Mouse (Mus musculus): ENCODE data around the gene Senp1. TPM values are rescaled to one million over a fixed set of nuclear protein-coding genes. Genes with fewer than 3 reads are reported as not detected.

Senp1 gene
- polyA plus RNA-seq, 2 experiments from 2014 or later, result 27.5 to 31.6 TPM

- no peak for ATAC-seq
Measured at GRCm38 (mm10) chr15:98107230-98107629, 13.7 kb upstream of the Senp1 start.

- no peak for ATAC-seq
Measured at GRCm38 (mm10) chr15:98106506-98106905, 13.0 kb upstream of the Senp1 start.

- ATAC-seq, result no peak
Measured at GRCm38 (mm10) chr15:98102401-98102800, 8.9 kb upstream of the Senp1 start.

- ATAC-seq, result no peak
Measured at GRCm38 (mm10) chr15:98098519-98098918, 5.0 kb upstream of the Senp1 start.

- ATAC-seq, result no peak
Measured at GRCm38 (mm10) chr15:98096957-98097356, 3.4 kb upstream of the Senp1 start.

- no peak for ATAC-seq
Measured at GRCm38 (mm10) chr15:98094905-98095304, 1.4 kb upstream of the Senp1 start.

GRCm38 (mm10) chr15:98092372-98093120, 998 bp downstream of the Senp1 start, which contains the start of gene Pfkm:
TSS of gene Pfkm (plus strand) at chr15:98092589.
- ATAC-seq, result no peak

- no peak for ATAC-seq
Measured at GRCm38 (mm10) chr15:98091841-98092240, 1.7 kb downstream of the Senp1 start.

GRCm38 (mm10) chr15:98089421-98090183, 3.9 kb downstream of the Senp1 start:
- ATAC-seq, result peak; percentile 82

GRCm38 (mm10) chr15:98088889-98089288, 4.7 kb downstream of the Senp1 start:
- ATAC-seq, result no peak

- no peak for ATAC-seq
Measured at GRCm38 (mm10) chr15:98076901-98077300, 16.6 kb downstream of the Senp1 start.

GRCm38 (mm10) chr15:98075034-98075433, 18.5 kb downstream of the Senp1 start:
- no peak for ATAC-seq

- no peak for ATAC-seq
Measured at GRCm38 (mm10) chr15:98074521-98074920, 19.0 kb downstream of the Senp1 start.

- ATAC-seq, result no peak
Measured at GRCm38 (mm10) chr15:98070376-98070775, 23.2 kb downstream of the Senp1 start.

- no peak for ATAC-seq
Measured at GRCm38 (mm10) chr15:98069566-98070245, 23.8 kb downstream of the Senp1 start.

- ATAC-seq, result no peak
Measured at GRCm38 (mm10) chr15:98068506-98068905, 25.0 kb downstream of the Senp1 start.

GRCm38 (mm10) chr15:98067492-98067891, 26.1 kb downstream of the Senp1 start:
- ATAC-seq, result peak; percentile 60

GRCm38 (mm10) chr15:98066602-98067001, 26.9 kb downstream of the Senp1 start:
- peak; percentile 69 for ATAC-seq

- no peak for ATAC-seq
Measured at GRCm38 (mm10) chr15:98065881-98066280, 27.7 kb downstream of the Senp1 start.

GRCm38 (mm10) chr15:98055246-98055645, 38.3 kb downstream of the Senp1 start:
- ATAC-seq, result no peak

GRCm38 (mm10) chr15:98051685-98052084, 41.9 kb downstream of the Senp1 start:
- no peak for ATAC-seq

GRCm38 (mm10) chr15:98048918-98049700, 44.4 kb downstream of the Senp1 start:
- ATAC-seq, result no peak

Data from activated CD4-positive, CD25-positive, alpha-beta regulatory T cell, adult 4 months (primary cell).